Mouse (Mus musculus) bone marrow, adult 2 months (tissue): Measurements from ENCODE around the gene Rnaseh2a. TPM values are rescaled to one million over a fixed set of nuclear protein-coding genes. Genes with fewer than 3 reads are reported as not detected.
"Not testable (repeated sequence)": the region's sequence is repeated elsewhere in the genome, so short reads cannot be mapped to it uniquely, and the experiment has no call there.

Source experiments
- H3K27ac ChIP-seq: fragments of 200-500 bp; 2 replicates; pipeline ENCODE4 v1.5.1; 2012; ENCODE audit warnings: low read depth, mild to moderate bottlenecking, control low read depth, inconsistent platforms, low read length; ENCODE audit not compliant: control insufficient read depth, poor library complexity, insufficient read depth
- H3K4me1 ChIP-seq: fragments of 200-500 bp; 2 replicates; pipeline ENCODE4 v1.6.1; 2011; ENCODE audit warnings: low read length; ENCODE audit not compliant: control insufficient read depth, insufficient read depth
- H3K4me3 ChIP-seq: fragments of 200-500 bp; replicated peaks from 2 replicates; pipeline ENCODE3; 2011; ENCODE audit warnings: mild to moderate bottlenecking, low read depth, low read length, control low read depth; ENCODE audit not compliant: control insufficient read depth
- CTCF ChIP-seq: fragments of 200-500 bp; IDR thresholded peaks from 2 replicates; pipeline ENCODE4 v1.5.1; 2011; ENCODE audit warnings: low read length, control low read depth; ENCODE audit not compliant: control insufficient read depth, insufficient read depth
- POLR2A ChIP-seq: fragments of 200-500 bp; IDR thresholded peaks from 2 replicates; pipeline ENCODE4 v1.6.1; 2011; ENCODE audit warnings: low read depth, mild to moderate bottlenecking, control low read depth, low read length, borderline replicate concordance; ENCODE audit not compliant: control insufficient read depth
- WGBS: fragments of 180-500 bp; shearing (Covaris S2); methylation state at CpG from one replicate; pipeline ENCODE4 v1.1.7; 2018; 5-methylcytosine and 5-hydroxymethylcytosine counted together
- polyA plus RNA-seq: library from polyadenylated mRNA; stranded (reverse); fragments of >200 nt; gene quantifications from 2 replicates; pipeline ENCODE4 v1.2.4, GENCODE M21; 2011; ENCODE audit warnings: low replicate concordance; ENCODE audit not compliant: missing spikeins, insufficient read depth, insufficient read length

Rnaseh2a gene
- polyA plus RNA-seq, 1 experiment, result 40.8 TPM

- TF ChIP-seq POLR2A, result no peak
- no peak for TF ChIP-seq CTCF
- Histone ChIP-seq H3K27ac (peak overlapping the region; percentile 20; the same call in 1 of the 2 replicates), H3K4me3 (peak overlapping the region; percentile 61), H3K4me1 (peaks cover 3% of the 10 kb centered on the region)
- 67% methylated on average over 27 of the region's 27 CpGs for WGBS
These were observed 57.2 kb downstream of the Rnaseh2a start for GRCm38 (mm10) chr8:84912391-84912790.

- no peak overlapping the region for H3K27ac ChIP-seq
- H3K4me3 ChIP-seq, result no peak overlapping the region
- peaks cover 3% of the 10 kb centered on the region for H3K4me1 ChIP-seq
- TF ChIP-seq CTCF, result no peak
- no peak for TF ChIP-seq POLR2A
- 92% methylated on average over 9 of the region's 9 CpGs for WGBS
These were observed 57.7 kb downstream of the Rnaseh2a start for GRCm38 (mm10) chr8:84911854-84912253.

- peaks cover 3% of the 10 kb centered on the region for H3K4me1 ChIP-seq
- H3K27ac ChIP-seq, result no peak overlapping the region
- 82% methylated on average over 6 of the region's 6 CpGs for WGBS
- TF ChIP-seq CTCF, result no peak
- no peak for TF ChIP-seq POLR2A
- no peak overlapping the region for H3K4me3 ChIP-seq
These were observed 59.0 kb downstream of the Rnaseh2a start for GRCm38 (mm10) chr8:84910551-84910950.

GRCm38 (mm10) chr8:84909949-84910348 is 59.6 kb downstream of the Rnaseh2a start:
- peak overlapping the region; percentile 90 for H3K27ac ChIP-seq

GRCm38 (mm10) chr8:84909162-84909767 is 60.3 kb downstream of the Rnaseh2a start:
- Histone ChIP-seq H3K4me1 (peaks cover 5% of the 10 kb centered on the region), H3K27ac (peak overlapping the region; percentile 90), H3K4me3 (peak overlapping the region; percentile 72)
- no peak for TF ChIP-seq POLR2A
- TF ChIP-seq CTCF, result no peak
- WGBS, result 38% methylated on average over 20 of the region's 20 CpGs

More at GRCm38 (mm10) chr8:84909949-84910348, 59.6 kb downstream of the Rnaseh2a start:
- 64% methylated on average over 5 of the region's 5 CpGs for WGBS
- Histone ChIP-seq H3K4me3 (no peak overlapping the region), H3K4me1 (peaks cover 3% of the 10 kb centered on the region)
- TF ChIP-seq POLR2A (no peak), CTCF (no peak)

- Histone ChIP-seq H3K4me3 (peak within 1 kb of the TSS; percentile 72), H3K4me1 (peaks cover 5% of the 10 kb centered on the region), H3K27ac (peak within 1 kb of the TSS; percentile 90)
- WGBS, result under 1% methylated on average over 45 of the region's 45 CpGs
- TF ChIP-seq POLR2A (peak; percentile 55; the same call in 1 of the 2 replicates), CTCF (no peak)
These were observed 61.0 kb downstream of the Rnaseh2a start, which contains the start of gene Dnase2a for GRCm38 (mm10) chr8:84908421-84909161. Gene Dnase2a, plus strand, starts transcription at chr8:84908560.

- not testable (repeated sequence) for H3K4me1 ChIP-seq, H3K27ac ChIP-seq, H3K4me3 ChIP-seq
- 7% methylated on average over 7 of the region's 7 CpGs for WGBS
These were observed 61.6 kb downstream of the Rnaseh2a start for GRCm38 (mm10) chr8:84907979-84908378.

GRCm38 (mm10) chr8:84907493-84907892 is 62.1 kb downstream of the Rnaseh2a start:
- WGBS, result 58% methylated on average over 8 of the region's 8 CpGs
- TF ChIP-seq CTCF, result no peak
- Histone ChIP-seq H3K4me1 (peaks cover 2% of the 10 kb centered on the region; the same call in 1 of the 2 replicates), H3K4me3 (no peak overlapping the region), H3K27ac (no peak overlapping the region)

- Histone ChIP-seq H3K4me3 (no peak overlapping the region), H3K27ac (no peak overlapping the region), H3K4me1 (peaks cover 2% of the 10 kb centered on the region; the same call in 1 of the 2 replicates)
- 92% methylated on average over 9 of the region's 9 CpGs for WGBS
- TF ChIP-seq CTCF (no peak), POLR2A (no peak)
These were observed 62.5 kb downstream of the Rnaseh2a start for GRCm38 (mm10) chr8:84907037-84907436.

Other genes with a start within 250 kb of the Rnaseh2a start
- gene G430095P16Rik, start 246.8 kb downstream of the Rnaseh2a start, polyA plus RNA-seq, result 12.0 and 27.2 TPM in 2 replicates
- 20.6 and 23.7 TPM in 2 replicates for gene Nfix, start 169.4 kb downstream of the Rnaseh2a start, polyA plus RNA-seq
- gene Dand5, start 146.9 kb downstream of the Rnaseh2a start, polyA plus RNA-seq, result 2.2 and 3.3 TPM in 2 replicates
- 9.2 and 20.5 TPM in 2 replicates for gene Gadd45gip1, start 138.2 kb downstream of the Rnaseh2a start, polyA plus RNA-seq
- gene Rad23a, start 129.1 kb downstream of the Rnaseh2a start, polyA plus RNA-seq, result 169 and 222 TPM in 2 replicates
- 342 and 475 TPM in 2 replicates for gene Calr, start 122.8 kb downstream of the Rnaseh2a start, polyA plus RNA-seq
- 36.6 and 59.1 TPM in 2 replicates for gene Farsa, start 112.8 kb downstream of the Rnaseh2a start, polyA plus RNA-seq
- gene Syce2, start 97.7 kb downstream of the Rnaseh2a start, polyA plus RNA-seq, result 32.6 and 36.7 TPM in 2 replicates
- gene Gcdh, start 75.8 kb downstream of the Rnaseh2a start, polyA plus RNA-seq, result 19.1 and 33.0 TPM in 2 replicates
- gene Klf1, start 67.8 kb downstream of the Rnaseh2a start, polyA plus RNA-seq, result 142 and 168 TPM in 2 replicates
- gene Dnase2a, start 61.2 kb downstream of the Rnaseh2a start, polyA plus RNA-seq, result 35.0 and 54.0 TPM in 2 replicates
- gene Mast1, start 32.4 kb downstream of the Rnaseh2a start, polyA plus RNA-seq, result not detected in 2 replicates
- gene Rtbdn, start 22.8 kb downstream of the Rnaseh2a start, polyA plus RNA-seq, result not detected in 2 replicates
- not detected in 2 replicates for gene Gm49661, start 334 bp downstream of the Rnaseh2a start, polyA plus RNA-seq
- 1,113 and 1,804 TPM in 2 replicates for gene Prdx2, start 180 bp downstream of the Rnaseh2a start, polyA plus RNA-seq
- gene Junb, start 9.0 kb upstream of the Rnaseh2a start, polyA plus RNA-seq, result 11.1 and 18.4 TPM in 2 replicates
- gene Hook2, start 20.8 kb upstream of the Rnaseh2a start, polyA plus RNA-seq, result 3.5 and 7.3 TPM in 2 replicates
- gene Best2, start 44.8 kb upstream of the Rnaseh2a start, polyA plus RNA-seq, result not detected in 2 replicates
- 20.7 and 46.6 TPM in 2 replicates for gene Asna1, start 55.5 kb upstream of the Rnaseh2a start, polyA plus RNA-seq
- 240 and 300 TPM in 2 replicates for gene Trir, start 57.1 kb upstream of the Rnaseh2a start, polyA plus RNA-seq
- 35.5 and 49.9 TPM in 2 replicates for gene Tnpo2, start 67.1 kb upstream of the Rnaseh2a start, polyA plus RNA-seq
- 4.1 and 14.3 TPM in 2 replicates for gene Fbxw9, start 90.3 kb upstream of the Rnaseh2a start, polyA plus RNA-seq
- gene Gm5741, start 98.2 kb upstream of the Rnaseh2a start, polyA plus RNA-seq, result 4.3 TPM in 1 of 2 replicates, not detected in the other
- 31.0 and 39.6 TPM in 2 replicates for gene Dhps, start 102.0 kb upstream of the Rnaseh2a start, polyA plus RNA-seq
- gene Wdr83os, start 111.0 kb upstream of the Rnaseh2a start, polyA plus RNA-seq, result 26.9 and 42.0 TPM in 2 replicates
- 57.4 and 100 TPM in 2 replicates for gene Wdr83, start 111.5 kb upstream of the Rnaseh2a start, polyA plus RNA-seq
- 19.2 and 64.3 TPM in 2 replicates for gene Man2b1, start 113.5 kb upstream of the Rnaseh2a start, polyA plus RNA-seq
- gene Zfp791, start 153.3 kb upstream of the Rnaseh2a start, polyA plus RNA-seq, result not detected in 2 replicates
- not detected in 2 replicates for gene Cks1brt, start 182.2 kb upstream of the Rnaseh2a start, polyA plus RNA-seq